Mouse (Mus musculus) heart, embryonic 13.5 days (tissue): ENCODE measurements around the gene Slc35g1. TPM values are rescaled to one million over a fixed set of nuclear protein-coding genes. Genes with fewer than 3 reads are reported as not detected.
"Not testable (repeated sequence)": the region's sequence is repeated elsewhere in the genome, so short reads cannot be mapped to it uniquely, and the experiment has no call there.

Source experiments
- ATAC-seq: fragments of 200-750 bp; cut with Nextera tagmentation; 2 replicates; pipeline ENCODE4 v1.8.0; 2017; ENCODE audit warnings: moderate TSS enrichment; ENCODE audit not compliant: insufficient number of reproducible peaks, low FRiP score, low TSS enrichment; ENCODE audit errors: extremely low read depth
- H3K27ac ChIP-seq: fragments of 300-500 bp; sonication (generic); replicated peaks from 2 replicates; pipeline ENCODE4 v1.5.1; 2015; ENCODE audit warnings: moderate library complexity, mild to moderate bottlenecking, inconsistent platforms
- H3K27me3 ChIP-seq: fragments of 300-500 bp; sonication (generic); replicated peaks from 2 replicates; pipeline ENCODE4 v1.6.1; 2015; ENCODE audit warnings: mild to moderate bottlenecking, inconsistent platforms
- H3K36me3 ChIP-seq: fragments of 300-500 bp; sonication (generic); 2 replicates; pipeline ENCODE4 v1.6.1; 2015; ENCODE audit warnings: mild to moderate bottlenecking, inconsistent platforms
- H3K4me1 ChIP-seq: fragments of 300-500 bp; sonication (generic); 2 replicates; pipeline ENCODE4 v1.6.1; 2015; ENCODE audit warnings: inconsistent platforms
- H3K4me2 ChIP-seq: fragments of 300-500 bp; sonication (generic); 2 replicates; pipeline ENCODE4 v1.6.1; 2015; ENCODE audit warnings: inconsistent platforms, mild to moderate bottlenecking, moderate library complexity
- H3K4me3 ChIP-seq: fragments of 300-500 bp; sonication (generic); 2 replicates; pipeline ENCODE4 v1.5.1; 2015; ENCODE audit warnings: moderate library complexity, mild to moderate bottlenecking, inconsistent platforms
- H3K9ac ChIP-seq: fragments of 300-500 bp; sonication (generic); 2 replicates; pipeline ENCODE4 v1.6.1; 2015; ENCODE audit warnings: inconsistent platforms, mild to moderate bottlenecking, moderate library complexity
- H3K9me3 ChIP-seq: fragments of 300-500 bp; sonication (generic); 2 replicates; pipeline ENCODE4 v1.6.1; 2016; ENCODE audit warnings: inconsistent platforms
- WGBS: fragments of 180-500 bp; shearing (Covaris S2); methylation state at CpG from one replicate; pipeline ENCODE4 v1.1.7; 2015; ENCODE audit warnings: mixed read lengths; 5-methylcytosine and 5-hydroxymethylcytosine counted together
- polyA plus RNA-seq: library from polyadenylated mRNA; unstranded; fragments of >200 nt; fragmentation: Nextera tagmentation; extraction: Ambion mirVana; gene quantifications from 2 replicates; pipeline ENCODE4 v1.2.1, GENCODE M21; 2015

The Slc35g1 gene
- polyA plus RNA-seq, 1 experiment from 2014 or later: 1.9 TPM

DNA sequence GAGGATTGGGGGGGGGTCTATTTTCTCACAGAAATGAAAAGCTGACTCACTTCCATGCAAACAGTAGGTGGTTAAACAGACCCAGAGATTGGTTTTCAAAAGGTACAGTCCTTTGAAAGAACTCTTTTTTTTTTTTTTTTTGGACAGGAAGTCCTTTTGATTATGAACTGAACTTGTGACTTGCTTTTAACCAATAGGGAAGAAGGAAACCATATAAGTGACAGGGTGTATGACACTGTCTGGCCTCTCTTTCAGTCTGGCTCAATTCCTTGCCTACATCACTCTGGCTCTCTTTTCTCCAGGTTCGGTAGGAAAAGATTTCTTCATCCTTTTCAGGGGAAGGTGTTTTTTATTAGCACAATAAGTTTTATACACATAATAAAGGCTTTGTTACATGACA lies 36.5 kb upstream of the Slc35g1 start:
- Histone ChIP-seq H3K4me2 (no peak overlapping the region), H3K27me3 (no peaks in the 10 kb centered on the region)
- 85% methylated on average over 1 of the region's 1 CpGs for WGBS

DNA sequence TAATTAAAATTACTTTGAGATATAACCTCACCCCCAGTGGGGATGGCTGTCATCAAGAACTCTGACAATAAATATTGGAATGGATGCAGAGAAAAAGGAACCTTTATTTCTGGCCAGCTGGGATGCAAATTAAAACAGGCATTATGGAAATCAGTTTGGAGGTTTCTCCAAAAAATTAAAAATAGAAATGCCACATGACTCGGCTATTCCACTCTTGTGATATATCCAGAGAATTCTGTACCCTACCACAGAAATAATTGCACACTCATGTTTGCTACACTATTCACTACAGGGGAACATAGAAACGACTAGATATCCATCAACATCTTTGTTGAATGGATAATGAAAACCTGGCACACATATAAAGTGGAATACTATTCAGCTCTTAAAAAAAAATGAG lies 33.9 kb upstream of the Slc35g1 start:
- no peaks in the 10 kb centered on the region for H3K9me3 ChIP-seq
- no peak for ATAC-seq
- no peak overlapping the region for H3K9ac ChIP-seq
- H3K4me2 ChIP-seq: no peak overlapping the region
- H3K4me3 ChIP-seq: no peak overlapping the region
- H3K27ac ChIP-seq: no peak overlapping the region
- WGBS: 65% methylated on average over 2 of the region's 2 CpGs
- H3K27me3 ChIP-seq: no peaks in the 10 kb centered on the region
- H3K4me1 ChIP-seq: peaks cover 11% of the 10 kb centered on the region
- no peaks in the 10 kb centered on the region for H3K36me3 ChIP-seq

More for the DNA sequence above, 36.5 kb upstream of the Slc35g1 start:
- no peaks in the 10 kb centered on the region for H3K36me3 ChIP-seq
- no peak for ATAC-seq
- H3K9ac ChIP-seq: no peak overlapping the region
- no peak overlapping the region for H3K27ac ChIP-seq
- H3K4me3 ChIP-seq: no peak overlapping the region
- peaks cover 10% of the 10 kb centered on the region for H3K4me1 ChIP-seq
- no peaks in the 10 kb centered on the region for H3K9me3 ChIP-seq

DNA sequence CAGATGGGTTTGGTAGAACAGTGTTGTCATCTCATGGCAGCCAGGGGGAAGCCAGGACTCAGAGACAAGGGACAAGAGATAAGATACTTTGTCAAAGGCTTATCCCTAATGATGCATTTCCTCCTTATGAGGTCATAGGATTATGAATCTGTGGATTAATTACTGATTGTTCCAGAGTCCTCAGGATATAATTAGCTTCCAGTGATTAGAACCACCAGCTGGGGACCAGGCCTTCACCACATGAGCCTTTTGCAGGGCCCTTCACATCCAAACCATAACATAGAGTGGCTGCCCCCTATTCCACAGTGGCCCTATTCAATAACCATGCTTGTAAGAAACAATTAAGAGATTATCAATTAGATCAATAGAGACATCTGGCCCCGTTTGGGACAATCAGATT lies 32.4 kb upstream of the Slc35g1 start:
- no peak overlapping the region for H3K4me3 ChIP-seq
- no peak overlapping the region for H3K27ac ChIP-seq
- H3K36me3 ChIP-seq: no peaks in the 10 kb centered on the region
- no peak overlapping the region for H3K4me2 ChIP-seq
- no peak overlapping the region for H3K9ac ChIP-seq
- WGBS: 68% methylated on average over 1 of the region's 1 CpGs
- no peaks in the 10 kb centered on the region for H3K9me3 ChIP-seq
- no peaks in the 10 kb centered on the region for H3K27me3 ChIP-seq
- ATAC-seq: no peak
- peaks cover 11% of the 10 kb centered on the region for H3K4me1 ChIP-seq

DNA sequence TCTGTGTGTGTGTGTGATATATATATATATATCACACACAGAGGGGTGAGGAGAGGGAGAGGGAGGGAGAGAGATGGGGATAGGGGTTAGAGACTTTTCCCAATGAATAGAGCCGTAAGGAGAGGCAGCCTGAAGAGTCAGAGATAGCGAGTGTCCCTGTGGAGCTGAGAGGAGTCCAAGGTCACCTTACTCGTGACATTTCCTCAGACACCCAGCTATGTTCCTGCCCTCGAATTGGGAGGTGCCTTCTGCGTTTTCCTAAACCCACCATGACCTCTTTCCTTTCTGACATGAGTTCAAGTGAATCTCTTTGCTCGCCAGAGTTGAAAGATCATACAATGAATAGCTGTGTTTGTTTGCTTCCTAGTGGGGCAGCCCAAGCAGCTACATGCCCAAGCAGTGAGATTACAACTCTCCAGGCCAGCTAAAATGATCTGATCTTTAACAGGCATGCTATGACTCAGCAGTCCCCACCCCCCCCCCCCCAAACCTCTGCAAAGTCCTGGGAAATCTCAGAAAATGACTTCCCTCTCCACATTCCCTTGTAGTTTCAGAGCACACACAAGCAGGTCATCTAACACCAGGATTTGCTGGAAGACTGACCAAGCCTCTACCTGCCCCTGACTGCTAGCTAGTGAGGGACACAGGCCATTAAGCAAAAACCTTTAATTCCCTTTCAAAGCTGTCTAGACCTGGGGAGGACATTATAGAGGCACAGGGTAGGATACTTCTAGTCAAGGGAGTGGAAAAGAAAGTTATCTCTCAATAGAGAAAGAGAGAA lies 31.7 kb upstream of the Slc35g1 start:
- H3K4me1 ChIP-seq: peaks cover 11% of the 10 kb centered on the region
- no peaks in the 10 kb centered on the region for H3K9me3 ChIP-seq
- H3K27ac ChIP-seq: no peak overlapping the region
- 25% methylated on average over 6 of the region's 6 CpGs for WGBS
- H3K4me2 ChIP-seq: no peak overlapping the region
- H3K27me3 ChIP-seq: no peaks in the 10 kb centered on the region
- no peaks in the 10 kb centered on the region for H3K36me3 ChIP-seq
- H3K9ac ChIP-seq: no peak overlapping the region
- no peak overlapping the region for H3K4me3 ChIP-seq
- ATAC-seq: no peak

DNA sequence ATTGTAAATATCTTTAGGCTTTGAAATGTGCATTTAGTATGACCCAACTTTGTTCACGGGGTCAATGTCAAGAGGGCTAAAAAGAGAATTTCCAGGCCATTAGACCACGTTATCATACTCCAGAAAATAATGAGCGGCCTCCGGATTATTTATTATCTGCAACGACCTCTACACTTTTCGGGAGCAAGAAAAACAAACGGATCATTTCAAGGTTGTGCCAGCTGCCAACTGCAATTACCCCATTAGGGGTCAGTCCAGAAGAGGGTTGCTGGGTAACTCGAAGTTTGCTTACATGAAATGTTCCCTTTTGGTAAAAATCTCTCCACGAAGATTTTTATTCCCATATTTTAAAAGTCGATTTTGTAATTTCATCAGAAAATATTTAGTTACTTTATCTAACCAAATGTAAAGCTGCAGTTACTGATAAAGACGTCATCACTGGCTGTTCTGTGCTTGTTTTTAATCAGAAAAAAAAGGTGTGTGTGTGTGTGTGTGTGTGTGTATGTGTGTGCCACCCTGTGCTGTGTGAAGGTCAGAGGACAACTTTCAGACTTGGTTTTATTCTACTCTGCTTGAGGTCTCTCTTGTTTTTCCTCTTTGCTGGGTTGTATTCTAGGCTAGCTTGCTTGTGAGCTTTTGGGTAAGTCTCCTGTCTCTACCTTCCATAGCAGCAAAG lies 30.7 kb upstream of the Slc35g1 start:
- no peak overlapping the region for H3K9ac ChIP-seq
- H3K36me3 ChIP-seq: no peaks in the 10 kb centered on the region
- no peak for ATAC-seq
- peaks cover 11% of the 10 kb centered on the region for H3K4me1 ChIP-seq
- H3K4me3 ChIP-seq: no peak overlapping the region
- 50% methylated on average over 11 of the region's 11 CpGs for WGBS
- no peak overlapping the region for H3K27ac ChIP-seq
- no peak overlapping the region for H3K4me2 ChIP-seq
- no peaks in the 10 kb centered on the region for H3K9me3 ChIP-seq
- no peaks in the 10 kb centered on the region for H3K27me3 ChIP-seq

DNA sequence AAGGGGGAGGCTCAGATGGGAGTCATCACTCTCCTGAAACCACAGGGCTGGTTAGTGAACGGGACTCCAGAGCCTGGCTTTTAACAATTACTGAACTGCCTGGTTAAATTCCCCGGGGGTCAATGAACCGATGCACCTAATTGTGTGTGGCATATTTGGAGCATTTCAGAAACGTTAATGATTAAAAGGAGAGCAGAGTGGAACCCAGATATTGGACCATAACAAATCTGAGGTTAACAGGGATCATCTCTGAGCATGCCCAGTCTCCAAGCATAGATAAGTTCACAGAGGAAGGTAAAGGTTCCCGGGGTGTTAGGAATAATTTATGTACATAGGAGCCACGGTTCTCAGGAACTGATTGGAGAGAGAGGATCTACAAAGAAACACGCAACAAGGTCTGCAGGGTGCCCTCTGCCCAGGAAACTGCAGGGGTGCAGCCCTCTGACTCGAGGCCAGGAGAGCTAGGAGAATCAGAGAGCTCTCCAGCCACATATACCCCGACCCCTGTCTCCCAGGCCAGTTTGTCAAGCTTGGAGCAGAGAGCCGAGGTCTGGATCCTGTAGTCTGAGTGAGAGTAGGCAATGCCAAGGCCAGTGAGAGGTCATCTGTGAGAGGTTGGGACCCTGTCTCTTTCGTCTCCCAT lies 23.2 kb upstream of the Slc35g1 start:
- 31% methylated on average over 11 of the region's 11 CpGs for WGBS
- ATAC-seq: no peak

DNA sequence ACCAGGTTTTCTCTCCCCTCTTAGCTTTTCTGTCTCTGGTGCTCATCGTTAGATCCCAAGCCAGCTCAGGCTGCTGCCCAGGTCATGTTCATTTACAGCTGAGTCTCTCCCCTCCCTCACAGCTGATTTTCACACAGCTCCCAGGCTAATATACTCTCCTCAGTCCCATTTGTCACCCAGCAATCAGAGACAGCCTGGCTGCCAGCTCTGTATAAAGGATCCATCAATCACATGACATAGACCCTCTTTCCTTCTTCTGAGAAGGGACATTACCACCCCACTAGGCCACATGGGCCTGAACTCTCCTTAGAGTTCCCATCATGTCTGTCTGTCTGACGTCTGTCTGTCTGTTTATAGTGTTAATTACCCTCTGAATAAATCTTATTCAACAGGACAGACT lies 22.4 kb upstream of the Slc35g1 start:
- WGBS: 56% methylated on average over 2 of the region's 2 CpGs
- Histone ChIP-seq H3K27ac (no peak overlapping the region), H3K9me3 (no peaks in the 10 kb centered on the region), H3K9ac (no peak overlapping the region), H3K36me3 (no peaks in the 10 kb centered on the region), H3K4me3 (no peak overlapping the region), H3K4me2 (no peak overlapping the region), H3K27me3 (peaks cover 19% of the 10 kb centered on the region), H3K4me1 (no peaks in the 10 kb centered on the region)
- ATAC-seq: no peak

More for the DNA sequence above, 23.2 kb upstream of the Slc35g1 start:
- no peaks in the 10 kb centered on the region for H3K9me3 ChIP-seq
- H3K36me3 ChIP-seq: no peaks in the 10 kb centered on the region
- no peak overlapping the region for H3K4me3 ChIP-seq
- H3K4me1 ChIP-seq: no peaks in the 10 kb centered on the region
- H3K9ac ChIP-seq: no peak overlapping the region
- H3K27me3 ChIP-seq: peaks cover 19% of the 10 kb centered on the region
- H3K4me2 ChIP-seq: no peak overlapping the region
- H3K27ac ChIP-seq: no peak overlapping the region

DNA sequence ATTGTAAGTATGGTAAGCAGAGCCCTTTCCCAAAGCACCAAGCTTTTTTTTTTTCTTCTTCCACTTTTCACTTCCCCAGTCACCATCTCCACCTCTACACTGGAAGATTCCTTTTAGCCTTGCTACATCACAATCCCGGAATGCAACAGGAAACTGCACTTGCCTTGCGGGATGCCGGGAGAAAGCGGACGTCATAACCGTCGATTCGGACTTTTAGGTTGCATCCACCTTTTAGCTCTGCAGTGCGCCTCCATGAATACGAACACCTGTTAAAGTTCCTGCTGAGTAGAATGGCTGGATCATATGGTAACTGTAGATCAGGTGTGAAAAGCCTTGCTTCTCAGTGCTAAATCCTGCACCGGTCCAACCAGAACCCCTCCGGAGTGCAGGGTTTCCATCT lies 12.0 kb upstream of the Slc35g1 start:
- no peaks in the 10 kb centered on the region; the same call in 1 of the 2 replicates for H3K27me3 ChIP-seq
- no peaks in the 10 kb centered on the region for H3K4me1 ChIP-seq
- H3K9me3 ChIP-seq: no peaks in the 10 kb centered on the region
- 73% methylated on average over 12 of the region's 12 CpGs for WGBS
- no peak overlapping the region for H3K4me3 ChIP-seq
- no peaks in the 10 kb centered on the region for H3K36me3 ChIP-seq
- ATAC-seq: no peak
- no peak overlapping the region for H3K4me2 ChIP-seq
- no peak overlapping the region for H3K27ac ChIP-seq
- H3K9ac ChIP-seq: no peak overlapping the region

DNA sequence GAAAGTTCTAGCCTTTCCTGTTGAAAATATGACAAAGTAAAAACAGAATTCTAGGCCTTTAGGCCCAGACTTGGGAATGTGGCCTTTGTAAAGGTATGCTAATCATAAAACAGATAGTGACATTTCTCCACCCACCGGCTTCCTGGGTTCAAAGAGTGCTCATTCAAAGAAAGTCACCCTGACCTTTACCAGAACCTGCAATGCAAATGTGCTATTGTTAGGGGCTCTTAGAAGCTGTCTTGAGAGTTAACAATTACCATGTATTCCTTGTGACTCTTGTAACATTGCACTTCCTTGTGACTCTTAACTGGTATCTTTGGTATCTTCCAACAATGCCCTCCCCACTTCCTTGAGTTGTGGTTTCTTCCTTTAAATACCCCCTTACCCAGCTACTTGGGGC lies 8.8 kb upstream of the Slc35g1 start:
- not testable (repeated sequence) for H3K9me3 ChIP-seq, H3K4me2 ChIP-seq, H3K36me3 ChIP-seq, ATAC-seq, H3K27ac ChIP-seq, H3K4me1 ChIP-seq, H3K9ac ChIP-seq, H3K27me3 ChIP-seq, H3K4me3 ChIP-seq
- 72% methylated on average over 1 of the region's 1 CpGs for WGBS

DNA sequence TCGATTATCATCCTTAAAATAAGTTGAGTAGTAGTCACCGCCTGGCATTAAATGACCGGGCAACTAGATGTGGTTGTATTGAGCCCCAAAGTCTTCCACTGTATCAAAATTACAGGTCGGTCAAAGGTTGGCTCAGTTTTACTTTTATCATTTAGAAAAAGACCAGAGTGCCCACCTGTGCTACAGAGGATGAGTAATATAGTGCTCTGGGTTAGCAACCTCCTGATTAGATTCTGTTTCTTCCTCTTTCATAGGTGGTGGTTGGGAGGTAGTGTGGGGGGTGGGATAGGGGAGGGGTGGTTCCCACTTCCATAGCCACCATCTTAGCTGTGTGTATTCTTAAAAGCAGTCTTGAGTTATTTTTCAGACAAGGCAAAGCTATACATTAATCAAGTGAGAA lies 7.9 kb upstream of the Slc35g1 start:
- no peaks in the 10 kb centered on the region for H3K4me1 ChIP-seq
- no peak overlapping the region for H3K4me3 ChIP-seq
- no peak overlapping the region for H3K4me2 ChIP-seq
- WGBS: 82% methylated on average over 4 of the region's 4 CpGs
- H3K27ac ChIP-seq: no peak overlapping the region
- no peaks in the 10 kb centered on the region for H3K9me3 ChIP-seq
- H3K9ac ChIP-seq: no peak overlapping the region
- H3K27me3 ChIP-seq: no peaks in the 10 kb centered on the region; the same call in 1 of the 2 replicates
- no peak for ATAC-seq
- H3K36me3 ChIP-seq: no peaks in the 10 kb centered on the region

DNA sequence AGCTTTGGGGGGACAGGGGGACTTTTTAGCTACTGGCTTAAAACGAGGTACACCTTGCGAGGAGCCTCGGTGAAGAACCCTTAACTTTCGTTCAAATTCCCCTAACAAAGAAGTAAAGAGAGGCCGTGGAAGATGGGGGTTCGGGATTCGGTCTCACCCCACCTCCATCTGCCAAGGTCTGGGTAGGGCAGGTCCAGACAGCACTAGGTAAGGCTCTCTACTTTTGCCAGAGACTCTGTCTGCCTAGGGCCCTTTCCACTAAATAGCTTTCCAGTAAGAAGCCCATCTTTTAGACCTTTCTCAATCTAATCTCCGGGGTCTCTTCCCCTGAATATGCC lies 822 bp downstream of the Slc35g1 start:
- H3K27ac ChIP-seq: no peak overlapping the region
- ATAC-seq: no peak
- no peaks in the 10 kb centered on the region for H3K9me3 ChIP-seq
- H3K4me2 ChIP-seq: peak overlapping the region; percentile 90
- H3K36me3 ChIP-seq: no peaks in the 10 kb centered on the region
- 0 out of 2 replicates have a peak, but pooled peaks cover 4% of the 10 kb centered on the region for H3K27me3 ChIP-seq
- 30% methylated on average over 8 of the region's 8 CpGs for WGBS
- peaks cover 8% of the 10 kb centered on the region; the same call in 1 of the 2 replicates for H3K4me1 ChIP-seq
- H3K4me3 ChIP-seq: peak overlapping the region; percentile 70
- H3K9ac ChIP-seq: peak overlapping the region; percentile 81
